Mouse (Mus musculus) small intestine, adult 2 months (tissue): ENCODE measurements around the gene Esyt1.

Experiments used
- CTCF ChIP-seq: fragments of 200-500 bp; IDR thresholded peaks from 2 replicates; pipeline ENCODE4 v1.5.1; 2012; ENCODE audit warnings: low read depth, mild to moderate bottlenecking, control low read depth, inconsistent platforms, low read length, moderate library complexity, mixed read lengths; ENCODE audit not compliant: insufficient replicate concordance, insufficient read length; ENCODE audit errors: extremely low read depth
- POLR2A ChIP-seq: fragments of 200-500 bp; IDR thresholded peaks from 2 replicates; pipeline ENCODE4 v1.6.1; 2012; ENCODE audit warnings: low read depth, mild to moderate bottlenecking, control low read depth, inconsistent platforms, low read length, moderate library complexity

GRCm38 (mm10) chr10:128498590-128498989, 27.1 kb downstream of the Esyt1 start, which contains the start of gene Myl6b:
- TF ChIP-seq POLR2A (no peak), CTCF (no peak)
